Comparison of ENCODE assay signal across 9 mouse cellular contexts in genomic region chr4:124035192-124035591, GRCm38 (mm10).
DNase-seq lines count a peak whose midpoint lies in the region; ATAC-seq lines count a peak whose summit lies in the region.
"Had no signal": no experiment of that assay in that cellular context is flagged by ENCODE, and none has a peak within 500 bp of the region (broad histone marks: within the 10 kb centered on the region; RNA-seq: fewer than 3 reads in every experiment).

No protein-coding gene starts in this region.

- peak overlapping the region; percentile 86 for H3K27ac ChIP-seq in hindbrain, embryonic 14.5 days

- H3K9ac ChIP-seq in hindbrain, embryonic 14.5 days: peak overlapping the region; percentile 41; the same call in 1 of the 2 replicates

- H3K4me1 ChIP-seq in hindbrain, embryonic 14.5 days (replicated peaks; ENCODE audit: control insufficient read depth, insufficient read depth, low read length): peaks cover 40% of the 10 kb centered on the region

- H3K9me3 ChIP-seq in hindbrain, embryonic 14.5 days (ENCODE audit: control insufficient read depth, low read length): no peaks in the 10 kb centered on the region

- ATAC-seq in hindbrain, embryonic 14.5 days (ENCODE audit: low FRiP score): peak; percentile 89

- no peaks in the 10 kb centered on the region for H3K36me3 ChIP-seq in hindbrain, embryonic 14.5 days (replicated peaks; ENCODE audit: control insufficient read depth, insufficient read depth)

- no peaks in the 10 kb centered on the region for H3K27me3 ChIP-seq in hindbrain, embryonic 14.5 days (ENCODE audit: control insufficient read depth, insufficient read depth, low read length)

- peak overlapping the region; percentile 40 for H3K4me2 ChIP-seq in hindbrain, embryonic 14.5 days (replicated peaks)

- no peak overlapping the region for H3K4me3 ChIP-seq in hindbrain, embryonic 14.5 days (replicated peaks; ENCODE audit: low read length)

- peak; percentile 23 to 24 for DNase-seq in frontal cortex, postnatal 14 days (ENCODE audit: low spot score in 2 of 2)
- DNase-seq in frontal cortex, postnatal 25 days (ENCODE audit: low spot score in 2 of 2): no peak
- peak; percentile 36 for DNase-seq in lung, postnatal 10 days
- DNase-seq in lung, postnatal 25 days (ENCODE audit: low spot score): no peak
- peak; percentile 77 for DNase-seq in hindbrain, embryonic 14.5 days (ENCODE audit: low spot score)
- DNase-seq in right cerebral cortex, postnatal 10 days (ENCODE audit: low spot score in 2 of 2): peak; percentile 86 to 88
- DNase-seq in thymus, postnatal 25 days: no peak
- no peak for DNase-seq in gastrocnemius, adult 18-20 months (ENCODE audit: low spot score)
- DNase-seq: lung, postnatal 36 days had no signal

- 8% methylated on average over 7 of the region's 7 CpGs for WGBS in hindbrain, embryonic 14.5 days

Comparison
In these comparisons a context has a peak if more than half of its experiments do, and no peak if none do; other contexts are left out.
1. DNase-seq: peak in frontal cortex, postnatal 14 days (2 of 2), lung, postnatal 10 days (single experiment), hindbrain, embryonic 14.5 days (single experiment) and right cerebral cortex, postnatal 10 days (2 of 2); none in frontal cortex, postnatal 25 days (0 of 2), lung, postnatal 25 days (single experiment), thymus, postnatal 25 days (single experiment) and gastrocnemius, adult 18-20 months (single experiment).